Mouse (Mus musculus): ENCODE data around the gene Tbxas1.
A peak's percentile ranks its signal among the peaks of the same experiment; 100 is the strongest.

- TF ChIP-seq CTCF (IDR thresholded peaks at IDR 0.05) (no peak), EP300 (IDR thresholded peaks at IDR 0.05) (0 out of 2 replicates have a peak, but pooled peaks have one; percentile 9)
Measured at GRCm38 (mm10) chr6:38980921-38981715, 105.9 kb downstream of the Tbxas1 start.

Data from lung, postnatal 0 days (tissue).